Mouse (Mus musculus): Measurements from ENCODE around the gene Gm21060. TPM values are rescaled to one million over a fixed set of nuclear protein-coding genes. Genes with fewer than 3 reads are reported as not detected.
"Not testable (repeated sequence)": the region's sequence is repeated elsewhere in the genome, so short reads cannot be mapped to it uniquely, and the experiment has no call there.

Gene Gm21060
- polyA plus RNA-seq, 1 experiment from 2014 or later, result not detected

DNA sequence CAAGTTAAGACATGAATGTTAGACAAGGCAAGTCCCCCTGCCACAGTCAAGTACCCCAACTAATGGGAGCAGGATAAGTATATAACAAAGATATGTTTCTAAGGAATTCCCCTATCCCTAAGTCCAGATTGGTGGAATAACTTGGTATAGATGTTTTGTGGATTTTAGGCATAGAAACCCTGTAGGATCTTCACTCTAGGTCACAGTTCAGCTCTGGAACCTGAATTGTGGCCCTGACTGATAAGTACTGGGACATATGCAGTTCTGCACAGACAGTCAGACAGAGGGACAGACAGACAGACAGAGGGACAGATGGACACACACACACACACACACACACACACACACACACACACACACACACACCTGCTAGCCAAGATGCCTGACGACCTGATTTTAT is 32.6 kb downstream of the Gm21060 start:
- no peaks in the 10 kb centered on the region for H3K36me3 ChIP-seq

DNA sequence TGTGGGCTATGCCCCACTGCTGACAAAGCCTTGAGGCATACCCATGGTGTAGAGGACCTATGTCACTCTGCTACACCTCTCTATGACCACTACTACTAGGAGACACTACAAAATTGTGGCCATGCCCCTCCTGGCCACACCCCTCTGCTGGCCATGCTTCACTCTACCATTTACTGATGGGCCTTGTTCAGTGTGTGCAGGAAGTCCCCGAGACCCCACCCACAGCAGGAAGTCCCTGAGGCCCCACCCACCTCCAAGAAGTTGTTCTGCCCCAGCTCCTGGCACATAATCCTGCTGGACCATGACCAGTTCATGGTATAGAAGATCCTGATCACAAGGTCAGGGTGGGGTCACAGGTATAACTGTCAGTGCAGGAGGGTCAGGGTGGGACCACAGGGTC is 35.6 kb downstream of the Gm21060 start:
- no peaks in the 10 kb centered on the region for H3K27me3 ChIP-seq (ENCODE audit: insufficient read depth, poor library complexity, severe bottlenecking)
- no peak overlapping the region for H3K27ac ChIP-seq
- no peaks in the 10 kb centered on the region for H3K4me1 ChIP-seq
- no peaks in the 10 kb centered on the region for H3K9me3 ChIP-seq
- no peak overlapping the region for H3K4me3 ChIP-seq
- 76% methylated on average over 1 of the region's 1 CpGs for WGBS
- no peaks in the 10 kb centered on the region for H3K36me3 ChIP-seq
- DNase-seq (ENCODE audit: low spot score), result no peak

More for the DNA sequence above, 32.6 kb downstream of the Gm21060 start:
- Histone ChIP-seq H3K4me1 (no peaks in the 10 kb centered on the region), H3K4me3 (no peak overlapping the region), H3K9me3 (no peaks in the 10 kb centered on the region), H3K27me3 (ENCODE audit: insufficient read depth, poor library complexity, severe bottlenecking) (no peaks in the 10 kb centered on the region), H3K27ac (no peak overlapping the region)
- peak; percentile 87 for DNase-seq (ENCODE audit: low spot score)
- 100% methylated on average over 1 of the region's 1 CpGs for WGBS

DNA sequence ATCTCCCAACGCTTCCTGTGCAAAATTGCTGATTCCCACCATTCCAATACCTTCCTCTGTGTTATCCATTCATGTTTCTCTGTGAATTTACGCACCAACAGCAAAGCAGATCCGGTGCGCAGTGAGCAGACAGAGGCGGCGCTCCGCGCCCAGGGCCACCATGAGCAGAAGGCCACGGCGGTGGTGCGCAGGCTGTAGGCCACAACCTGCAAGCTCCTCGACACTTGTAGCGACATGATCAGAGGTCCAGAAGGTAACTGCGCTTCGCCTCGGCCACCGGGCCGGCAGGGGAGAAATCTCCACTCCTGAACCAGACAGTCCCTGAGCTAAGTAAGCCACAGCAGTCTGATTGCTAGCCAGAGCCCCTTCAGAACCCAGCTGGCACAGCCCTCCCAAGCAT is 39.1 kb downstream of the Gm21060 start:
- Histone ChIP-seq H3K27me3 (ENCODE audit: insufficient read depth, poor library complexity, severe bottlenecking) (no peaks in the 10 kb centered on the region), H3K4me1 (no peaks in the 10 kb centered on the region), H3K4me3 (no peak overlapping the region), H3K9me3 (no peaks in the 10 kb centered on the region), H3K27ac (no peak overlapping the region), H3K36me3 (no peaks in the 10 kb centered on the region)
- DNase-seq (ENCODE audit: low spot score), result no peak
- 89% methylated on average over 18 of the region's 18 CpGs for WGBS

DNA sequence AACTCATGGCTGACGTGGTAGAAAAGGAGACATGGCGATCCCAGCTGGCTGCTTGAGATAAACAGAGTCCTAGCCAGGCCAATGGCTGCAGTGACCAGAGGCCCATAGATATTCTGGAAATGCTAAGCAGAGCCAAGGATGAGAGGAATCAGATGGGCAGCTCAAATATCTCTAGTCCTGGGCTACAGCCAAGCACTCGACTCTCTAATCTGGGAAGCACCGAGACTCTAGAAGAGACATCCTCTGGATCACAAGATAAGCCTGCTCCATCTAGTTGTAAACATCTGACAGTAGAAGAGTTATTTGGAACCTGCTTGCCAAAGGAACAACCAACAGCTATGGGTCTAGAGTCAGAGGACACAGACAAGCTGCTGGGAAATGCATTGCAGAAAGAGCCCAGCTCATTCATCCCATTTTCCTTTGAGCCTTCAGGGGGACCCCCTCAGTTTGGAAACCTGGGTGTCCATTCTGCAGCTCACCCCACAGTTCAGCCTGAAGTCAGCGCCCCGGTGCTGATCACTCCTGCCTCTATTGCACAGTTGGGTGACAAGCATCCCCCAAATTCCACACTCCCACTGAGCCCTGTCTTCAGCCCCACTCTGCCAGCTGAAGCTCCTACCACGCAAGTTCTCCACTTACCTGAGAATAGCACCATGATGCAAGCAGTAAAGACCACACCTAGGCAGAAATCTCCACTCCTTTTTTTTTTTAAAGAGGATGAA is 40.5 kb downstream of the Gm21060 start:
- DNase-seq (ENCODE audit: low spot score), result no peak
- no peaks in the 10 kb centered on the region for H3K27me3 ChIP-seq (ENCODE audit: insufficient read depth, poor library complexity, severe bottlenecking)
- no peaks in the 10 kb centered on the region for H3K4me1 ChIP-seq
- no peak overlapping the region for H3K27ac ChIP-seq
- 84% methylated on average over 7 of the region's 7 CpGs for WGBS
- H3K4me3 ChIP-seq, result no peak overlapping the region
- H3K36me3 ChIP-seq, result no peaks in the 10 kb centered on the region
- no peaks in the 10 kb centered on the region for H3K9me3 ChIP-seq

DNA sequence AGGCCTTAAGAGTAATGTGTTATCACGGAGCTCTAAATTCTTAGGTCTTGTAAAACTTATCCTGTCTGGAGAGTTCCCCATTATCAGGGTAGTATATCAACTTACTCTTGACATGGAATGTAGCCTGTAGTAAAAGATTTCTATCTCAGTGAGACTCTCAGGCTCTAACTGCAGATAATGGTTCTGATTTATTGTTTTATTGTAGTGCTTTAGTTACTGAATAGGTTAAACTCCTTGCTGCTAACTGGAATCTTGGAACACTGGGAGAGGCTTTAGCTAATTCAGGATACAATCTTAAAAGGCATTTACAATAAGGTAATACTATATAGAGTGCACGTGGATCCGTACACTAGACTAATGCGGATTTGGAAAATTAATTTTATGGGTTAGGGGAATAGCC is 49.5 kb downstream of the Gm21060 start:
- not testable (repeated sequence) for H3K4me3 ChIP-seq; H3K9me3 ChIP-seq; H3K36me3 ChIP-seq; H3K27me3 ChIP-seq (ENCODE audit: insufficient read depth, poor library complexity, severe bottlenecking); H3K27ac ChIP-seq; H3K4me1 ChIP-seq; DNase-seq (ENCODE audit: low spot score)
- 78% methylated on average over 4 of the region's 4 CpGs for WGBS

Other genes with a start within 250 kb of the Gm21060 start
- 21.8 and 26.0 TPM in 2 replicates for gene Zfp950, start 156.2 kb downstream of the Gm21060 start, polyA plus RNA-seq (2016; fragmentation: Nextera tagmentation; extraction: Ambion mirVana)
- gene Gm7102, start 120.8 kb downstream of the Gm21060 start, polyA plus RNA-seq (2016; fragmentation: Nextera tagmentation; extraction: Ambion mirVana), result 0.09 and 0.10 TPM in 2 replicates
- not detected in 2 replicates for gene Gm6020, start 113.2 kb downstream of the Gm21060 start, polyA plus RNA-seq (2016; fragmentation: Nextera tagmentation; extraction: Ambion mirVana)
- gene Csf2ra, start 68.6 kb downstream of the Gm21060 start, polyA plus RNA-seq (2016; fragmentation: Nextera tagmentation; extraction: Ambion mirVana), result 27.9 and 28.1 TPM in 2 replicates